11 mouse cellular contexts compared by ENCODE assay signal in genomic region chr8:126540298-126540697, GRCm38 (mm10). TPM values are rescaled to one million over a fixed set of nuclear protein-coding genes. Genes with fewer than 3 reads are reported as not detected.
A peak's percentile ranks its signal among the peaks of the same experiment; 100 is the strongest.
DNase-seq lines count a peak whose midpoint lies in the region; ATAC-seq and TF ChIP-seq lines count a peak whose summit lies in the region.
"Had no signal": no experiment of that assay in that cellular context is flagged by ENCODE, and none has a peak within 500 bp of the region (broad histone marks: within the 10 kb centered on the region; RNA-seq: fewer than 3 reads in every experiment).

No protein-coding gene starts in this region.

- H3K4me1 ChIP-seq in forebrain, embryonic 10.5 days, result peaks cover 59% of the 10 kb centered on the region
- peaks cover 44% of the 10 kb centered on the region for H3K4me1 ChIP-seq in forebrain, embryonic 16.5 days (replicated peaks; ENCODE audit: control insufficient read depth, insufficient read depth, low read length)
- peaks cover 53% of the 10 kb centered on the region for H3K4me1 ChIP-seq in hindbrain, embryonic 13.5 days (replicated peaks)
- H3K4me1 ChIP-seq in hindbrain, embryonic 16.5 days (ENCODE audit: control insufficient read depth, insufficient read depth, low read depth, low read length), result peaks cover 41% of the 10 kb centered on the region
- H3K4me1 ChIP-seq in ES-E14 (ENCODE audit: control insufficient read depth in 2 of 2, insufficient read depth in 2 of 2, low read length in 2 of 2, poor library complexity in 1 of 2), result peaks cover 5 to 24% of the 10 kb centered on the region in 2 experiments; a peak in 2 of 4 replicates
- H3K4me1 ChIP-seq in midbrain, postnatal 0 days (ENCODE audit: insufficient read depth, low read length), result peaks cover 30% of the 10 kb centered on the region

- WGBS in forebrain, embryonic 10.5 days, result 92% methylated on average over 5 of the region's 5 CpGs
- 92% methylated on average over 5 of the region's 5 CpGs for WGBS in forebrain, embryonic 16.5 days
- WGBS in hindbrain, embryonic 13.5 days, result 88% methylated on average over 5 of the region's 5 CpGs
- 80% methylated on average over 5 of the region's 5 CpGs for WGBS in hindbrain, embryonic 16.5 days
- WGBS in midbrain, postnatal 0 days, result 89% methylated on average over 5 of the region's 5 CpGs

- H3K27me3 ChIP-seq in forebrain, embryonic 10.5 days (ENCODE audit: poor library complexity, severe bottlenecking), result no peaks in the 10 kb centered on the region
- H3K27me3 ChIP-seq in forebrain, embryonic 16.5 days (replicated peaks; ENCODE audit: control insufficient read depth, insufficient read depth, low read length), result no peaks in the 10 kb centered on the region
- H3K27me3 ChIP-seq in hindbrain, embryonic 13.5 days, result no peaks in the 10 kb centered on the region
- H3K27me3 ChIP-seq in hindbrain, embryonic 16.5 days (replicated peaks; ENCODE audit: control insufficient read depth, insufficient read depth, low read length), result no peaks in the 10 kb centered on the region
- H3K27me3 ChIP-seq in midbrain, postnatal 0 days (ENCODE audit: insufficient read depth, low read length), result no peaks in the 10 kb centered on the region
- H3K27me3 ChIP-seq: embryonic facial prominence, embryonic 12.5 days; liver, embryonic 15.5 days had no signal

- DNase-seq in forebrain, embryonic 10.5 days (ENCODE audit: extremely low spot score, low spot score), result no peak
- no peak for DNase-seq in ES-E14 (ENCODE audit: low read depth, low spot score)
- no peak for DNase-seq in midbrain, postnatal 0 days (ENCODE audit: low spot score)
- no peak for DNase-seq in ovary, postnatal 10 days (ENCODE audit: low spot score)
- DNase-seq: cerebellum, adult 11 months had no signal

- in situ Hi-C loops in ES-E14 (cut with MboI; ENCODE audit: low sequenced_read_pairs in 2 of 2, unreplicated experiment in 2 of 2), result no loop called here

- no peak overlapping the region for H3K4me2 ChIP-seq in forebrain, embryonic 16.5 days (ENCODE audit: low read length)
- H3K4me2 ChIP-seq in hindbrain, embryonic 13.5 days, result no peak overlapping the region
- no peak overlapping the region for H3K4me2 ChIP-seq in hindbrain, embryonic 16.5 days (ENCODE audit: low read length)
- H3K4me2 ChIP-seq in midbrain, postnatal 0 days (ENCODE audit: low read depth, low read length, poor library complexity, severe bottlenecking), result no peak overlapping the region
- H3K4me2 ChIP-seq: embryonic facial prominence, embryonic 12.5 days; liver, embryonic 15.5 days had no signal

- H3K36me3 ChIP-seq in forebrain, embryonic 10.5 days (replicated peaks), result no peaks in the 10 kb centered on the region
- H3K36me3 ChIP-seq in forebrain, embryonic 16.5 days (ENCODE audit: control insufficient read depth, insufficient read depth), result no peaks in the 10 kb centered on the region
- no peaks in the 10 kb centered on the region for H3K36me3 ChIP-seq in hindbrain, embryonic 13.5 days
- H3K36me3 ChIP-seq in hindbrain, embryonic 16.5 days (ENCODE audit: control insufficient read depth, insufficient read depth, low read length), result no peaks in the 10 kb centered on the region
- H3K36me3 ChIP-seq in ES-E14 (ENCODE audit: control insufficient read depth, insufficient read depth, low read length, poor library complexity, severe bottlenecking), result no peaks in the 10 kb centered on the region
- H3K36me3 ChIP-seq in midbrain, postnatal 0 days (ENCODE audit: insufficient read depth, low read length), result no peaks in the 10 kb centered on the region
- H3K36me3 ChIP-seq: embryonic facial prominence, embryonic 12.5 days; liver, embryonic 15.5 days had no signal

- ATAC-seq in forebrain, embryonic 16.5 days, result no peak
- ATAC-seq in hindbrain, embryonic 13.5 days (ENCODE audit: low FRiP score), result no peak
- no peak for ATAC-seq in hindbrain, embryonic 16.5 days
- ATAC-seq in midbrain, postnatal 0 days (ENCODE audit: low FRiP score), result no peak
- ATAC-seq in frontal cortex, adult (ENCODE audit: low TSS enrichment), result no peak

- H3K9ac ChIP-seq in forebrain, embryonic 16.5 days (replicated peaks; ENCODE audit: low read depth, low read length), result no peak overlapping the region
- H3K9ac ChIP-seq in hindbrain, embryonic 13.5 days, result no peak overlapping the region
- H3K9ac ChIP-seq in hindbrain, embryonic 16.5 days (ENCODE audit: low read depth, low read length), result no peak overlapping the region
- H3K9ac ChIP-seq in ES-E14 (ENCODE audit: insufficient read depth, low read depth, low read length, poor library complexity, severe bottlenecking), result no peak overlapping the region
- H3K9ac ChIP-seq in midbrain, postnatal 0 days (replicated peaks; ENCODE audit: low read length, poor library complexity, severe bottlenecking), result no peak overlapping the region
- H3K9ac ChIP-seq: embryonic facial prominence, embryonic 12.5 days; liver, embryonic 15.5 days had no signal

- peak overlapping the region; percentile 83; the same call in 1 of the 2 replicates for H3K27ac ChIP-seq in forebrain, embryonic 10.5 days
- no peak overlapping the region for H3K27ac ChIP-seq in forebrain, embryonic 16.5 days (ENCODE audit: low read length)
- H3K27ac ChIP-seq in hindbrain, embryonic 13.5 days, result peak overlapping the region; percentile 97
- H3K27ac ChIP-seq in hindbrain, embryonic 16.5 days (ENCODE audit: low read depth, low read length), result no peak overlapping the region
- peak overlapping the region; percentile 44; the same call in 1 of the 2 replicates for H3K27ac ChIP-seq in ES-E14 (ENCODE audit: insufficient read depth, low read depth, low read length, poor library complexity, severe bottlenecking)
- H3K27ac ChIP-seq in midbrain, postnatal 0 days (ENCODE audit: low read depth, low read length), result peak overlapping the region; percentile 13; the same call in 1 of the 2 replicates
- H3K27ac ChIP-seq: embryonic facial prominence, embryonic 12.5 days; liver, embryonic 15.5 days had no signal

- no peaks in the 10 kb centered on the region for H3K9me3 ChIP-seq in forebrain, embryonic 10.5 days
- no peaks in the 10 kb centered on the region for H3K9me3 ChIP-seq in forebrain, embryonic 16.5 days (ENCODE audit: control insufficient read depth, low read length)
- no peaks in the 10 kb centered on the region for H3K9me3 ChIP-seq in hindbrain, embryonic 13.5 days
- H3K9me3 ChIP-seq in hindbrain, embryonic 16.5 days (ENCODE audit: control insufficient read depth, low read length), result no peaks in the 10 kb centered on the region
- no peaks in the 10 kb centered on the region for H3K9me3 ChIP-seq in ES-E14 (ENCODE audit: control insufficient read depth, insufficient read depth, low read depth, low read length)
- H3K9me3 ChIP-seq in midbrain, postnatal 0 days (ENCODE audit: low read length), result no peaks in the 10 kb centered on the region
- H3K9me3 ChIP-seq: embryonic facial prominence, embryonic 12.5 days; liver, embryonic 15.5 days had no signal

- no peak for TF ChIP-seq CTCF in midbrain, postnatal 0 days (IDR thresholded peaks at IDR 0.05)

- H3K4me3 ChIP-seq in forebrain, embryonic 10.5 days, result no peak overlapping the region
- no peak overlapping the region for H3K4me3 ChIP-seq in forebrain, embryonic 16.5 days (replicated peaks; ENCODE audit: low read length)
- no peak overlapping the region for H3K4me3 ChIP-seq in hindbrain, embryonic 13.5 days
- H3K4me3 ChIP-seq in hindbrain, embryonic 16.5 days (ENCODE audit: low read length), result no peak overlapping the region
- no peak overlapping the region for H3K4me3 ChIP-seq in ES-E14 (ENCODE audit: insufficient read depth in 1 of 2, low read depth in 1 of 2, low read length in 2 of 2, poor library complexity in 1 of 2, severe bottlenecking in 1 of 2)
- H3K4me3 ChIP-seq in midbrain, postnatal 0 days (ENCODE audit: low read depth, low read length), result no peak overlapping the region
- H3K4me3 ChIP-seq: embryonic facial prominence, embryonic 12.5 days; liver, embryonic 15.5 days had no signal

TF ChIP-seq in ES-E14, 5 proteins besides CTCF, POLR2A, EP300 and RAD21:
- TF ChIP-seq HCFC1 (IDR thresholded peaks at IDR 0.05; ENCODE audit: borderline replicate concordance, insufficient read depth, low read length), result no peak
- TF ChIP-seq MAFK (IDR thresholded peaks at IDR 0.05; ENCODE audit: insufficient read depth, low read depth, low read length), result no peak
- no peak for TF ChIP-seq ZC3H11A (IDR thresholded peaks at IDR 0.05; ENCODE audit: borderline replicate concordance, low read depth, low read length)
- no peak for TF ChIP-seq CHD2 (IDR thresholded peaks at IDR 0.05; ENCODE audit: low read depth, low read length)
- TF ChIP-seq ZNF384 (IDR thresholded peaks at IDR 0.05; ENCODE audit: low read depth, low read length), result no peak

RNA-seq across cellular contexts. Expression of gene Irf2bp2, which starts 53.5 kb away (rescaled TPM):
- 3.0 and 3.4 TPM in 2 replicates for polyA plus RNA-seq in forebrain, embryonic 10.5 days (2016; fragmentation: Nextera tagmentation; extraction: Ambion mirVana)
- 10.1 and 10.7 TPM in 2 replicates for polyA plus RNA-seq in forebrain, embryonic 16.5 days (2015; fragmentation: Nextera tagmentation; extraction: Ambion mirVana)
- polyA plus RNA-seq in hindbrain, embryonic 13.5 days (2015; fragmentation: Nextera tagmentation; extraction: Ambion mirVana), result 9.0 TPM in 2 replicates
- polyA plus RNA-seq in hindbrain, embryonic 16.5 days (2015; fragmentation: Nextera tagmentation; extraction: Ambion mirVana), result 8.0 and 8.2 TPM in 2 replicates
- 21.9 and 25.7 TPM in 2 replicates for total RNA-seq in ES-E14 (2012; rRNA removed)
- total RNA-seq in midbrain, postnatal 0 days (2014; rRNA removed), result 81.3 and 88.2 TPM in 2 replicates
- 8.0 and 9.2 TPM in 2 replicates for polyA plus RNA-seq in midbrain, postnatal 0 days (2015; fragmentation: Nextera tagmentation; extraction: Ambion mirVana)

Comparison
In these comparisons a context has a peak if more than half of its experiments do, and no peak if none do; other contexts are left out.
1. H3K27ac ChIP-seq: peak in forebrain, embryonic 10.5 days (single experiment), hindbrain, embryonic 13.5 days (single experiment), ES-E14 (single experiment) and midbrain, postnatal 0 days (single experiment); none in forebrain, embryonic 16.5 days (single experiment) and hindbrain, embryonic 16.5 days (single experiment).